Mouse (Mus musculus) erythroblast, embryonic 14.5 days (primary cell): Measurements from ENCODE around the gene Fam20a.

Experiments used
- GATA1 ChIP-seq: IDR thresholded peaks from 2 replicates; pipeline ENCODE4 v1.6.1; 2012; ENCODE audit warnings: low read length, inconsistent platforms, mixed read lengths
- TAL1 ChIP-seq: IDR thresholded peaks from 3 replicates; pipeline ENCODE4 v1.6.1; 2012; ENCODE audit warnings: low read length, inconsistent platforms, mixed read lengths

DNA sequence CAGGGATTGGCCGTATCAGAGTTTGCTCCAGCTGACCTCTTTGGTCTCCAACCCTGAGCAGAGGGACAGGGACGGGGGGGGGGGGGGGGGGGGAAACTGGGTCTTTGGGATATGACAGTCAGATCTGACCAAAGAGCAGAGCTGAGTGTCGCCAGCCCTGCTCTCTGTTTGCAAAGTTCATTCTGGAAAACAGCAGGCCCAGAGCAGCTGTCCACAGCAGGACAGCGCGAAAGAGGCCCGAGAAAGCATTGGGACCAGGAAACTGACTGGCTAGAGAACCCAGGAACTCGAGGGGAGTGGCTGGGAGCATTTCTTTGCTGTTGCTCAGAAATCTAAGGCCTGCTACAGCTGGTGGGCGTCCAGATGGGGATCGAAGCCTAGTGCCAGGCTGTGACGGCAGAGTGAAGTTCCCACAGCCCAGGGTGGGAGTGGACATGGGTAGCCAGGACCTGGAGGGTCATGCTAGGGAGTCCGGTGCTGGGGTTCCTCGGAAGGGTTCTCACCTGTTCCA is 1.2 kb downstream of the Fam20a start:
- TF ChIP-seq TAL1 (no peak), GATA1 (no peak)
